Mouse (Mus musculus) monocyte, adult 59 days (primary cell): ENCODE results near the gene Mrps31. TPM values are rescaled to one million over a fixed set of nuclear protein-coding genes. Genes with fewer than 3 reads are reported as not detected.

Experiments used
- total RNA-seq, 2 experiments: library from RNA; stranded (reverse); gene quantifications; one replicate each; pipeline ENCODE4 v1.2.4; 2023

The Mrps31 gene
- total RNA-seq: 1 to 10 TPM; 9.4 to 9.7 TPM

GRCm38 (mm10) chr8:22411282-22411702 lies at the start of gene Mrps31:
Gene Mrps31, plus strand, starts transcription at chr8:22411361.

GRCm38 (mm10) chr8:22398142-22398951 lies 12.8 kb upstream of the Mrps31 start, which contains the start of gene Slc25a15:
Gene Slc25a15, minus strand, starts transcription at chr8:22398597.

Other genes starting within 250 kb of the Mrps31 start
- 1 to 10 TPM; 2.9 to 3.1 TPM for gene Nek3, start 244.9 kb upstream of the Mrps31 start, total RNA-seq
- gene Ckap2, start 225.5 kb upstream of the Mrps31 start, total RNA-seq: under 1 TPM; 0.73 to 0.92 TPM
- 10 to 100 TPM; 21.4 to 23.1 TPM for gene Vps36, start 218.6 kb upstream of the Mrps31 start, total RNA-seq
- gene Thsd1, start 184.0 kb upstream of the Mrps31 start, total RNA-seq: 1 to 10 TPM in 1 of 2 experiments, under 1 TPM in 1; 0.52 to 1.0 TPM
- gene Tpte, start 127.9 kb upstream of the Mrps31 start, total RNA-seq: not detected
- 1 to 10 TPM; 4.1 to 4.4 TPM for gene Slc25a15, start 12.8 kb upstream of the Mrps31 start, total RNA-seq